Mouse (Mus musculus) midbrain, embryonic 15.5 days (tissue): ENCODE results near the gene Atxn3. TPM values are rescaled to one million over a fixed set of nuclear protein-coding genes. Genes with fewer than 3 reads are reported as not detected.
A peak's percentile ranks its signal among the peaks of the same experiment; 100 is the strongest.

Source experiments
- ATAC-seq: fragments of 200-750 bp; cut with Nextera tagmentation; replicated peaks from 2 replicates; pipeline ENCODE4 v1.8.0; 2017; ENCODE audit warnings: moderate TSS enrichment
- H3K27ac ChIP-seq: fragments of 300-500 bp; sonication (generic); 2 replicates; pipeline ENCODE4 v1.5.1; 2015; ENCODE audit warnings: mild to moderate bottlenecking, inconsistent platforms
- H3K27me3 ChIP-seq: fragments of 300-500 bp; sonication (generic); replicated peaks from 2 replicates; pipeline ENCODE4 v1.6.1; 2015; ENCODE audit warnings: inconsistent platforms
- H3K36me3 ChIP-seq: fragments of 300-500 bp; sonication (generic); replicated peaks from 2 replicates; pipeline ENCODE4 v1.6.1; 2015; ENCODE audit warnings: inconsistent platforms
- H3K4me1 ChIP-seq: fragments of 300-500 bp; sonication (generic); 2 replicates; pipeline ENCODE4 v1.6.1; 2015; ENCODE audit warnings: inconsistent platforms
- H3K4me2 ChIP-seq: fragments of 300-500 bp; sonication (generic); 2 replicates; pipeline ENCODE4 v1.6.1; 2015; ENCODE audit warnings: inconsistent platforms, mild to moderate bottlenecking, moderate library complexity
- H3K4me3 ChIP-seq: fragments of 300-500 bp; sonication (generic); 2 replicates; pipeline ENCODE4 v1.5.1; 2015; ENCODE audit warnings: mild to moderate bottlenecking, inconsistent platforms
- H3K9ac ChIP-seq: fragments of 300-500 bp; sonication (generic); 2 replicates; pipeline ENCODE4 v1.6.1; 2015; ENCODE audit warnings: mild to moderate bottlenecking, inconsistent platforms
- H3K9me3 ChIP-seq: fragments of 300-500 bp; sonication (generic); 2 replicates; pipeline ENCODE4 v1.6.1; 2016; ENCODE audit warnings: inconsistent platforms
- WGBS: fragments of 180-500 bp; shearing (Covaris S2); methylation state at CpG from one replicate; pipeline ENCODE4 v1.1.7; 2015; ENCODE audit warnings: mixed read lengths; 5-methylcytosine and 5-hydroxymethylcytosine counted together
- polyA plus RNA-seq: library from polyadenylated mRNA; unstranded; fragments of >200 nt; fragmentation: Nextera tagmentation; extraction: Ambion mirVana; gene quantifications from 2 replicates; pipeline ENCODE4 v1.2.1, GENCODE M21; 2015

Atxn3 gene
- polyA plus RNA-seq = 12.0 and 13.9 TPM in 2 replicates

DNA sequence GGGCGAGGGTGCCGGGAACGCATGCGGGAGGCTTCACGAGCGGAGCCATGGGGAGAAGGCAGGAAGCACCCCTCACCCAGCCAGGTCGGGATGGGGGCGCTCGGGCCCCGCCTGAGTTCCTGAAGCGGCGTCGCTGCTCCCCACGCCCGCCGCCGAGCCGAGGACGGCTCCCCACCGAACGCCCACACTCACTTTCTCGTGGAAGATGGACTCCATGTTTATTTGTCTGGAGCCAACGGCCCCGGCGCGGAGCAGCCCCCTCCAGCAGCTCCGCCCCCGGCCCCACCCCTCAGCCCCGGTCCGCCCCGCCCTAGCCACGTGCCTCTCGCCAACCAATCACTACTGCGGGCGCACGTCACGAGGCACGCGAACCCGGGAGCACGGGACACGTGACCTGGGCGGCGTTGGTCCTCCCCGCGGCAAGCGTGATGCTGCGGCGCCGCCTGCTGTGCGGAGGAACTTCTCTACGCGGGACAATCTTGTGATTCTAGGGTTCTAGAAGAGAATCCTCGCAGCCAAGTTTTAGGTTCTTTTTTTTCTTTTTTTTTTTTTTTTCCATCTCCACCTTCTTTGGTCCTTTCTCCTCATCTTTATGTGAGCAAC lies at the start of gene Atxn3:
Atxn3 (minus strand) TSS at position 305 of the 603 bp plus-strand sequence.
- Histone ChIP-seq H3K4me2 (peak within 1 kb of the TSS; percentile 67), H3K4me1 (peaks cover 17% of the 10 kb centered on the region), H3K27me3 (no peaks in the 10 kb centered on the region), H3K36me3 (no peaks in the 10 kb centered on the region), H3K9me3 (no peaks in the 10 kb centered on the region), H3K9ac (peak within 1 kb of the TSS; percentile 78), H3K4me3 (peak within 1 kb of the TSS; percentile 81), H3K27ac (peak within 1 kb of the TSS; percentile 79)
- peak; percentile 99 for ATAC-seq
- WGBS = under 1% methylated on average over 54 of the region's 54 CpGs

DNA sequence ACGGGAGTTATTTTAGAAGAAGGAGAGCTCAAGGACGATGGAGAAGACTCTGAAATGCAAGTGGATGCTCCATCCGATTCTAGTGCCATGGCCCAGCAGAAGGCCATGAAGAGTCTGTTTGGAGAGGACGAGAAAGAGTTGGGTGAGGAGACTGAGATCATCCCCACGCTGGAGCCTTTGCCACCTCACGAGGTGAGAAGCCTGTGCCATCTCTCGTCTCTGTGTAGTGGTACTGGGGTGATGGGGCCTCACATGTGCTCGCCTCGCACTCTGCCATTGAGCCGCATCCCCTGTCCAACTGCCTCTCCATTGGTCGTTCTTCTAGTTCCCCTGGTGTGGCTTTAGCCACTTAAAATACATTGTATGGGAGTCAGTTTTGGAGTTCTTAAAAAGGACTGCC lies 42.7 kb upstream of the Atxn3 start:
- Histone ChIP-seq H3K27me3 (no peaks in the 10 kb centered on the region), H3K27ac (no peak overlapping the region), H3K4me3 (no peak overlapping the region), H3K36me3 (peaks cover 52% of the 10 kb centered on the region), H3K4me2 (no peak overlapping the region), H3K9me3 (no peaks in the 10 kb centered on the region), H3K9ac (no peak overlapping the region), H3K4me1 (no peaks in the 10 kb centered on the region)
- no peak for ATAC-seq
- WGBS = 95% methylated on average over 11 of the region's 11 CpGs

DNA sequence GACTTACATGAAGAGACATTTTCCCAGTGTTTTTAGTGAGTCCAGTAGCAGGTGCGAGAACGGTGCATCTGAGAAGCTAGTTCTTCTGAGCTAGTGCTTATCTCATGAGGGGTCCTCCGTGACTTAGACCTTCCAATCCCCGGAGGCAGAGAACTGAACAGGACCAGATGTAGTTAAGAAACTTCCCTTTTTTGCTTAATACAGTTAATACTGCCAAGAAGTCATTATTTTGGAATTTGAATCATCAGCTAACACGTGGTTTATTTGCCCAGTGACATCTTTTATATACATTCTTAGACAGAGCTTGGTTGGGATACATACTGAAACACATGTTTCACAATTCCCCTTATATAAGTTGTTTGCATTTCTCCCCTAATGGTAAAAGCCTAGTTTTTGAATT lies 40.9 kb upstream of the Atxn3 start:
- no peak overlapping the region for H3K4me3 ChIP-seq
- H3K36me3 ChIP-seq = peaks cover 49% of the 10 kb centered on the region
- no peaks in the 10 kb centered on the region for H3K27me3 ChIP-seq
- no peaks in the 10 kb centered on the region for H3K4me1 ChIP-seq
- no peaks in the 10 kb centered on the region for H3K9me3 ChIP-seq
- no peak overlapping the region for H3K4me2 ChIP-seq
- H3K9ac ChIP-seq = no peak overlapping the region
- H3K27ac ChIP-seq = no peak overlapping the region
- 94% methylated on average over 5 of the region's 5 CpGs for WGBS
- ATAC-seq = no peak

DNA sequence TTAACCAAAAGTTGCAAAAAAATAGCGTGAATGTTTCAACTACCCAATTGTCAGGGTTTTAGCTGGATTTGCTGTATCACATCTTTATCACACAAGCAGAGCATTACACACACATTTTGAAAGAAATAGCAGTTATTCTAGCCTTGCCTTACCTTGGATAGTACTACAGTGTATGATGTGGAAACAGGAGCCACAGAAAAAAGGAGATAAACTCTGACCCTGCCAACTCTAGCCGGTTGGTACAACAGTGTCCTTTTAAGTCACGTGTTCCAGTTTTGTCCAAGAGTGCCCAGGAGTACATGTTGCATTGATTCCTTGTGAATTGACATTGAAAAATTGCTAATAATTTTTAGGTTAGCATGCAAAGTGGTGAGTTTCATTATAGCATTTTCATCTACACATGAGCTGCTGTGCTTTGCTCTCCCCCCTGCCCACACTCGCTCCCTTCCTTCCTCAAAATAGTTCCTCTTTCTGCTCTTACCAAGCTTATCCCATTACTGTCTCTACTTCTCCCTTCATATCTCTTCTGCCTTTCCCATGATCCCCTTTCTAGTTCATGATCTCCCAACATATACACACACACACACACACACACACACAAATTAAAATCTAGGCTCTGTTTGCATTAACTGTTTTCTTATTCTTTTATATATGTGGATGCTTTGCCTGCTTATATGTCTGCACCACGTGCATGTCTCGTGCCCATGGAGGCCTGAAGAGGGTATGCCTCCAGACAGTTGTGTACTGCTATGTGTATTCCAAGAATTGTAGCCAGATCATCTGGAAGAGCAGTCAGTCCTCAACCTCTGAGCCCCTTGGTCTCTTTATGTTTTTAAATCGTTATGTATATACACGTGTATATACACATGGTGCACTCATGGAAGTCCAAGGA lies 36.8 kb upstream of the Atxn3 start:
- no peak for ATAC-seq
- peaks cover 54% of the 10 kb centered on the region for H3K36me3 ChIP-seq

DNA sequence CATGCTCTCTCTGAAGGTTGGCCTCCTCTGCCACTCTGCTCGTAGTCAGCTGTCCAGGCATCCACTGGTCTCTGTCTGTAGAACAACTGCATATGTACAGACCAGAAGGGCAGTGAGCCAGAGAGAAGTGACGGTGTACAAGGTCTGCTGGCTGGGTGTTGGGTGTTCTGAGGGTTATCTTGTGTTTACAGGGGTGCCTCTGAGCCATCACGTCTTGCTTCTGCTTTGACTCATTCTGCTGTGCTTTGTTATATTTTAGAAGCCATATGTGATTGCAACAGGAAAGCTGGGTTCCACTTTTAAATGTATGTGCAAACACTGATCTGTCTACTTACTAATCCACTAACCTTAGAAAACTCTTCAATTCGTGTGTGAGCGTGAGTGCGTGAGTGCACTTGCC lies 29.6 kb upstream of the Atxn3 start:
- Histone ChIP-seq H3K27ac (no peak overlapping the region), H3K36me3 (peaks cover 60% of the 10 kb centered on the region), H3K9ac (no peak overlapping the region), H3K27me3 (no peaks in the 10 kb centered on the region), H3K4me3 (no peak overlapping the region), H3K4me1 (no peaks in the 10 kb centered on the region), H3K4me2 (no peak overlapping the region), H3K9me3 (no peaks in the 10 kb centered on the region)
- 93% methylated on average over 6 of the region's 6 CpGs for WGBS
- ATAC-seq = no peak

More for the DNA sequence above, 36.8 kb upstream of the Atxn3 start:
- no peak overlapping the region for H3K27ac ChIP-seq
- H3K4me3 ChIP-seq = no peak overlapping the region
- H3K4me1 ChIP-seq = no peaks in the 10 kb centered on the region
- H3K27me3 ChIP-seq = no peaks in the 10 kb centered on the region
- no peaks in the 10 kb centered on the region for H3K9me3 ChIP-seq
- 97% methylated on average over 8 of the region's 8 CpGs for WGBS
- no peak overlapping the region for H3K4me2 ChIP-seq
- no peak overlapping the region for H3K9ac ChIP-seq

DNA sequence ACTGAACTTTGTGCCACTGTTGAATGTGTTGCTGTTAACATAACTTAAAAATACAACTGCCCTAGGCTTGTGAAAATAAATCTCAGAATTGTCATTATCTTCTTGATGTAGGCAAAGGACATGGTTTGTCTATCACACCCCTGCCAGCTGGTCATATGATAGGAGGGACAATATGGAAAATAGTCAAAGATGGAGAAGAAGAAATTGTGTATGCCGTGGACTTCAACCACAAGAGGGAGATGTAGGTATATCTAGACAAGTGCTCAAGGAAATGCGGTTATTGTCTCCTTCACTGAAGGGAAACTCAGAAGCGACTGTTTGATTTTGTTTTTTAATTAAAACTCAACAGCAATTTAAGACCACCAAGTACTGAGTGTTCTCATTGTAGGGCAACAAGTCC lies 27.1 kb upstream of the Atxn3 start:
- no peak overlapping the region for H3K27ac ChIP-seq
- H3K9me3 ChIP-seq = no peaks in the 10 kb centered on the region
- ATAC-seq = no peak
- H3K9ac ChIP-seq = no peak overlapping the region
- H3K4me2 ChIP-seq = no peak overlapping the region
- 59% methylated on average over 3 of the region's 3 CpGs for WGBS
- H3K4me3 ChIP-seq = no peak overlapping the region
- peaks cover 42% of the 10 kb centered on the region for H3K36me3 ChIP-seq
- no peaks in the 10 kb centered on the region for H3K27me3 ChIP-seq
- H3K4me1 ChIP-seq = no peaks in the 10 kb centered on the region

DNA sequence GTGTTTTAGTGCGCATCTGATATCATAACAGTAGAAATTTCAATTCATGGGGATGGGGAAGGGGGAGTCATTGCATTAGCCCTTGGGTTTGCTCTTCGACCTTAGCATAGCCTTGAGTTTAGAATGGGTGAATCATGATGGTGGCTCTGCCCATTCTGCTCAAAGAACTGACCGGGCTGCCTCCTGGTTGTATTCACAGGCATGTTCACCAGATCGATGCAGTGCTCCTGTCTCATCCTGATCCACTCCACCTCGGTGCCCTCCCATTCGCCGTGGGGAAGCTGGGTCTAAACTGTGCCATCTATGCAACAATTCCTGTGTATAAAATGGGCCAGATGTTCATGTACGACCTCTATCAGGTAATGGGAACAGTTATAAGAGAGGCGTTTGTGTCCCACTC lies 24.9 kb upstream of the Atxn3 start:
- Histone ChIP-seq H3K4me1 (no peaks in the 10 kb centered on the region), H3K4me2 (no peak overlapping the region), H3K27me3 (no peaks in the 10 kb centered on the region), H3K9ac (no peak overlapping the region), H3K9me3 (no peaks in the 10 kb centered on the region), H3K4me3 (no peak overlapping the region), H3K36me3 (peaks cover 24% of the 10 kb centered on the region), H3K27ac (no peak overlapping the region)
- 94% methylated on average over 9 of the region's 9 CpGs for WGBS
- no peak for ATAC-seq

DNA sequence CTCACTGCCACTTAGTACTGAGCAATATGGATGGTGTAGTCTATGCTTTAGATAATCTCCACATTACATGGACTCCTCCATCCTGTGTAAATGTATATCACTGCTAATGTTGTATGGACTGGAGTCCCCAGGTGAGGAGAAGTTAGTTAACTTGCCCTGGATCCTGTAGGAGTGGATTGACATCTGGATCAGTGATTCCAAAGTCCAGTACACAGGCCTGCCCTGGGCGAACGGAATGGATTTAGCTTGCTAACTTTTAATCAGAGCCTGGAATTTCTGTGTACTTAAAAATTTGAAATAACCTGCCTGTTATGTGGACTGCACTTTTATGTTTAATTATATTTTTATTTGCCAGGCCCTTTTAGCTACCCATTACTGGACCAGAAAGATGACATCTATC lies 23.5 kb upstream of the Atxn3 start:
- peaks cover 15% of the 10 kb centered on the region; the same call in 1 of the 2 replicates for H3K36me3 ChIP-seq
- H3K4me3 ChIP-seq = no peak overlapping the region
- ATAC-seq = no peak
- H3K9ac ChIP-seq = no peak overlapping the region
- no peaks in the 10 kb centered on the region for H3K9me3 ChIP-seq
- peaks cover 12% of the 10 kb centered on the region for H3K4me1 ChIP-seq
- no peak overlapping the region for H3K27ac ChIP-seq
- no peak overlapping the region for H3K4me2 ChIP-seq
- H3K27me3 ChIP-seq = no peaks in the 10 kb centered on the region
- WGBS = 92% methylated on average over 2 of the region's 2 CpGs

DNA sequence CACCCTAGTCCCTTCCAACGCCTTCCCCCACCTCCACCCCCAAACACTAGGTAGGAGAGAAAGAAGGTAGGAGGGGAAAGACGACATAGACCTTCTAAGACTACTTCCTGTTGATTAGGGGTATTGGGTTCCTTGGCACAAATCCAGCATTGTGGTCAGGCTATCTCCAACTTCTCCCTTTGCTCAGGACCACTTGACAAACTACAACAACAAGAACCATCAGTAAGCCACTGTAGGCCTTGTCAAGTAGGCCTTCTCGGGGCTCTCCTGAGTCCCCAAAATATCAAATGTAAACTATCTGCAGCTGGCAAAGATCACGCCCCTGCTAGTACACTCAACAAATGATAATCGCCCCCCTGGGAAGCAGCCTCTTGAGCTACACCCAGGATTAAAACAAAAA lies 22.2 kb upstream of the Atxn3 start:
- Histone ChIP-seq H3K9me3 (no peaks in the 10 kb centered on the region), H3K36me3 (peaks cover 15% of the 10 kb centered on the region; the same call in 1 of the 2 replicates), H3K4me2 (no peak overlapping the region), H3K27me3 (no peaks in the 10 kb centered on the region), H3K4me1 (peaks cover 13% of the 10 kb centered on the region), H3K4me3 (no peak overlapping the region), H3K9ac (no peak overlapping the region), H3K27ac (no peak overlapping the region)
- 86% methylated on average over 5 of the region's 5 CpGs for WGBS
- no peak for ATAC-seq

DNA sequence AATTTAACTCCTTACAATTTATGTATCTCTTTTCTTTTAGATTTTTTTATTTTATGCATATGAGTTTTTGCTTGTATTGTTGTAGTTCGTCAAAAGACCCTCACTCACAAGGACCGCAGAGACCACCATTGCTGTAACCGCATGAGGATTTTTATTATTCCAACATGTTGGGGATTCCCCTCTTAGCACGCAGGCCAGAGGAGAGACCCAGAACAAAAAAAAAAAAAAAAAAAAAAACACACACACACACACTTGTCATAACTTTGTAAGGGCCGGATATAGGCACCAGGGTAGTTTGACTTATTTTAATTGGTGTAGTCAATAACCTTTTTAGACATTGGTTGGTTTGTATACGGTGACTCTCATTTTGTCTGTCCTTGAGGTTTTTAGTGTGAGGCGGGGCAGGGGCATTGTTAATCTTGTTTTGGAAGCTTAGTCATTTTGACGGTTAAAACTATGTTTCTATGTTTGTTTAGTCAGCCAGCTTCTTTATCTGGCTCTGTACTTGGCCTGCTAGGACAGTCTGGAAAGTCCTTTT lies 21.2 kb upstream of the Atxn3 start:
- no peaks in the 10 kb centered on the region for H3K27me3 ChIP-seq
- H3K9ac ChIP-seq = no peak overlapping the region
- no peak overlapping the region for H3K27ac ChIP-seq
- H3K9me3 ChIP-seq = no peaks in the 10 kb centered on the region
- WGBS = 92% methylated on average over 8 of the region's 8 CpGs
- H3K4me1 ChIP-seq = peaks cover 20% of the 10 kb centered on the region
- H3K36me3 ChIP-seq = peaks cover 13% of the 10 kb centered on the region; the same call in 1 of the 2 replicates
- H3K4me3 ChIP-seq = no peak overlapping the region
- ATAC-seq = no peak
- no peak overlapping the region for H3K4me2 ChIP-seq

DNA sequence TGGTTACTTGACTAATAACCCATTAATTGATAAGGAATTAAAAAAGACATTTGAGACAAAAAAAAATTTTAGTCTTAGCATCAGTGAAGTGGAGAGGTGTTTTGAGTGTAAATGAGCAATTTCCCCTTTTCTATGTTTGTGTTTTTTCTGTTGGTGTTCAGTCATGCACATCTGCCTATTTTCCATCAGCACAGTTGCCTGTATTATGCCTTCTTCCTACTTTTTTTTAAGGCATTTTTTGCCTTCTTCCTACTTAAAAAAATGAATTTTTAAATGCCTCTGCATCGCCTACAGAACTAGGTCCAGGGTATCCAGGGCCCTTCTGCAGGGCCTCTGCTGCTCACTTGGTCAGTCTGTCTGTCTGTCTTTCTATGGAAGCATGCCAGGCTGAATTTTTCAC lies 20.5 kb upstream of the Atxn3 start:
- no peak for ATAC-seq
- H3K27me3 ChIP-seq = no peaks in the 10 kb centered on the region
- H3K9me3 ChIP-seq = no peaks in the 10 kb centered on the region
- peaks cover 9% of the 10 kb centered on the region; the same call in 1 of the 2 replicates for H3K36me3 ChIP-seq
- no peak overlapping the region for H3K9ac ChIP-seq
- WGBS = 88% methylated on average over 1 of the region's 1 CpGs
- no peak overlapping the region for H3K4me3 ChIP-seq
- H3K4me1 ChIP-seq = peaks cover 25% of the 10 kb centered on the region
- H3K27ac ChIP-seq = no peak overlapping the region
- no peak overlapping the region for H3K4me2 ChIP-seq

DNA sequence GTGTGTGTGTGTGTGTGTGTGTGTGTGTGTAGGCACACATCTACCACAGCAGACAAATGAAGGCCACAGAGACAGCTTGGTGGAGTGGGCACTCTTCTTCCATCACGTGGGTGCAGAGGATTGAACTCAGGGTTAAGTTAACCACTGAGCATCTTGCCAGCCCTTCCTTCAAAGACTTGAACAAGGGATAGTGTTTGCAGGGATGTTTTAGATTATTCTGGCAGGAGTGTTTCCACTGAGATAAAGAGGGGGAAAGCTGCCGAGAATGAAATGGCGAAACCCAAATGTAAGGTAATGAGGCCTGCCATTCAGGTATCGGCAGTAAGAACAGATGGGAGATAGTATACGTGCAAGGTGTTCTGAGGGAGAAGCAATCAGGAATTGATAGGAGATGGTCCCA lies 20.1 kb upstream of the Atxn3 start:
- Histone ChIP-seq H3K4me1 (peaks cover 28% of the 10 kb centered on the region), H3K4me3 (no peak overlapping the region), H3K9ac (no peak overlapping the region), H3K27ac (no peak overlapping the region), H3K4me2 (no peak overlapping the region), H3K27me3 (no peaks in the 10 kb centered on the region), H3K9me3 (no peaks in the 10 kb centered on the region), H3K36me3 (peaks cover 8% of the 10 kb centered on the region; the same call in 1 of the 2 replicates)
- no peak for ATAC-seq
- 93% methylated on average over 5 of the region's 5 CpGs for WGBS
